Mouse (Mus musculus) E14TG2a.4 (cell line): ENCODE measurements at regions not wholly inside any gene's neighbourhood (a gene's known extent, or its start where the extent isn't known, plus 50 kb on each side); places are given as distances from the start of the nearest gene placed in this dataset.

ENCODE experiments used
- CTCF ChIP-seq: conservative IDR thresholded peaks from 2 replicates; pipeline ENCODE4 v1.5.1; 2014; ENCODE audit warnings: low read length
- POU5F1 ChIP-seq: IDR thresholded peaks from 2 replicates; pipeline ENCODE4 v1.6.1; 2014; ENCODE audit warnings: low read length, borderline replicate concordance

DNA sequence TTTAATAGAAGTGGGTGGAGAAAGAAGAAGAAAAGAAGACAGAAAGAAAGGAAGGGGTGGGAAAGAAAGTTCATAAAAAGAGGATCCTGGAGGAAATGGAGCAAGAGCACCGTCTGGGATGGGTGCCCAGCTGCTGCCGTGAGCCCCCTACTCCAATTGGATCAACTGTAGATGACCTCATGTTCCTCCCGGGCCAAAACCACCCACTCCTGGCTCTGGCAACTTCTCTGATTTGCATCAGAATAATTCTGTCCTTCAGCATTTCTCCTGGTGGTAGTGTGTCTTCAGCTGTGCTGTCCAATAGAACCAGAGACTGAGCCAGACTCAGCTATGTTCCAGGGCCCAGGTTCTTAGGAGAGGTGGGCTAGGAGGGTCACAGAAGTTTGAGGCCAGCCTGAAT, 212.6 kb downstream of the Satb1 start:
- TF ChIP-seq CTCF (no peak), POU5F1 (no peak)
